Mouse (Mus musculus): ENCODE results near the gene Nxpe4. TPM values are rescaled to one million over a fixed set of nuclear protein-coding genes. Genes with fewer than 3 reads are reported as not detected.
A peak's percentile ranks its signal among the peaks of the same experiment; 100 is the strongest.
"Not testable (repeated sequence)": the region's sequence is repeated elsewhere in the genome, so short reads cannot be mapped to it uniquely, and the experiment has no call there.

Nxpe4 gene
- total RNA-seq, 2 experiments from 2014 or later: 10.4 to 11.2 TPM

DNA sequence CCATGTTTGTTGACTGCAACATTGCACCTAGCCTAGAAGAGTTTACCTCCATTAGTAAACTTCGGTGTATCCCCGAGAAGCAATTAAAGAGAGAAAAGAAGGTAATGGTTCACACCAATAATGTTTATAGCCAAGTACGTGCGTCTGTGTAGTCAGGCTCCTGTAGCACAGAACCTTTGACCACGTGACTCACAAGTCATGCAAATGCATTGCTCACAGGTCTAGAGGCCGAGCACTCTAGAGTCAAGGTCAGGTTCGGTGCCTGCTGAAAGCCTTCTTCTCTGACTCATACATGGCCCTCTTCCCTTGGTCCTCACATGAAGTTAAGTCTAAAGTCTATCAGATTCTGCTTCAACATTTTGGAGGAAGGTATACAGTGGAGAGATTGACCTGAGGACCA is 137.2 kb downstream of the Nxpe4 start:
- no peak for DNase-seq (ENCODE audit: low spot score in 2 of 2)
- intact Hi-C loops (cut with DNase I): no loop called here

DNA sequence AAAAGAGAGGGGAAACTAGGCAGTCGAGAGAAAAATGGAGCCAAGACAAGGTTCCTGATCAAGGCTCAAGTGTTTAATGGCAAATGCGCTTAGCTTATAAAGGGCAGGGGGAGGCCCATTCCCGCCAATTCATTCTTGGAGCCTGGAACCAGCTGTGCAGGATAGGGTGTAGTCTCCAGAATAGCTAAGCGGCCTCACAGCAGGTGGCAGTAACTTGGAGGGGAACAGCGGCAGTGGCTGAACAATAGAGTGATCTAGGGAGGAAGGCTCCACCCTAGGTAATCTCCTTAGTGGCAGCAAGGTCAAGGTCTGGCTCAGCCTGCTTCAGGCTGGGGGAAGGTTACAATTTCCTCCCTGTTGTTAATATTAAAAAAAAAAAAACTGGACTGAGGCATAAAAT is 141.7 kb downstream of the Nxpe4 start:
- not testable (repeated sequence) for DNase-seq (ENCODE audit: low spot score in 2 of 2)

DNA sequence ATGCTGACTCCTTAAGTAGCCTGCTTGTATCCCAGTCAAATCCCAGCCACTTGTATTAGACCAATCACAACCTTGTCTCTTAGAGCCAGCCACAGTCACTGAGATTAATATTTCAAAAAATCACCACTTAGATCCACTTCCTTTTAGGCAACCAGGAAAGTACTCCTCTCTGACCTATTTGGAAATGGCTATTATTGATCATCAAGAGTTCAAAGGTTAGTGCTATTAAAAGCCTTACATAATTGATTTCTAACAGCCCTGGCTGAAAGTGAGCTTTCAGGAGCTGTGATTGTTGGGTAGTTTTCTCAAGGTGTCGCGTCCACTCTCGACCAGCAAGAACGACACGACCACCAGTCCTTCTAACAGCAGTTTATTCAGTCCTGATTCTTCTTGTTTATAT is 149.4 kb downstream of the Nxpe4 start:
- DNase-seq (ENCODE audit: low spot score in 2 of 2): no peak
- intact Hi-C loops (cut with DNase I): no loop called here

More for the DNA sequence above, 141.7 kb downstream of the Nxpe4 start:
- intact Hi-C loops (cut with DNase I): loop anchor here (5.0 kb wide), 1 partner anchor 49 kb away; the partner anchor contains the start of gene Nxpe2

DNA sequence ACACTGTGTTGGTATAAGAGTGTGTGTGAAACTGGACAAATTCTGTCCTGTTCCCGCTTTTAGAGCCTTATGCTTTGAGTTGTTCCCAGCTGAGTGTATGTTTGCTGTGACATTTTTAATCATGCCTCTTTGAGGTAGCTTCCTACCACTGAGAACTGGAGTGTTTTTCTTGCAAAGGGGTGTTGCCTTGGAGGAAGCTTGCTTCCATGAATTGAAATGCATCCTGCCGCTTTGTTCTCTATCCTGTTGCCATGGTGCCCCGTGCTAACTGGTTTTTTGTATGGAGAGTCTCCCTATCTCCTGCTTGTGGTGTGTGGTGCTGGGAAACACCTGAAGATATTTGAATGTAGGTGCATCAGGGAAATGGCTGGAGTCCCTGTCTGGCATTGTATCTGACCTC is 152.4 kb downstream of the Nxpe4 start:
- intact Hi-C loops (cut with DNase I): no loop called here
- peak in 1 of 2 experiments; percentile 5 for DNase-seq (ENCODE audit: low spot score in 2 of 2)

DNA sequence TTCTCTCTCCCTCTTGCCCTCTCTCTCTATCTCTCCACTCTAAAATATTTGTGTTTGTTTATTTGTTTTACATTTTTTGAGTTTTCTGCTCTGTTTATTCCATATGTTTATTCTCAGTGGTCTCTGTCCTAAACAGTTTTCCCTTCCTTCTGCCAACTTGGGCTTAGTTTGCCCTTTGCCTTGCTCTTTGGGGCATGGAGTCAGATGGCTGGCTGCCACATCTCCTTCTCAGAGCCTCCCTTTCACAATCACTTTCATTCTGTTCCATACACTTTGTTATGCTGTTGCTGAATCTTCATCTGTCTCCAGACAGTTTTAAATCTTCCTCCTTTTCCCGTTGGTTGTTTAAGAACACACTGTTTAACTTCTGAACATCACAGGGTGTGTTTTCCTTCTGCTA is 154.0 kb downstream of the Nxpe4 start:
- intact Hi-C loops (cut with DNase I): no loop called here
- DNase-seq (ENCODE audit: low spot score in 2 of 2): no peak

DNA sequence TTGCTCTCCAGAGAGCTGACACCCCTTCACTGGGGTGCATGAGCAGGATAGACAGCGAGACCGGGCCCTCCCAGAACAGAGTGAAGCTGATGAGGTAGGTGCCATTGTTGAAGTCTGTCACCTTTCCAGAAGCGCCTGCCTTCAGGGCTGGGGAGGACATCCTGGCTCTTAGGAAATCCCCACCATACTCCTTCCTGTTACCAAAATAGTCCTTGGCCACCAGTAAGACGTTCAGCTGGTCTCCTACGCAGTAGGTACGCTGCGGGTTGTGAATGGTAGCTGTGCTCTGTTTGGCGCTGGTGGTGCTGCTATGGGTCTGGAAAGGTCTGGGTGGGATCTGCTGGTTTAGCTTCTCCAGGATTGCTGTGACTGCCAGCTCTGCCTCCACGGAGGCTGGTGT is 164.5 kb downstream of the Nxpe4 start:
- no peak for DNase-seq (ENCODE audit: low spot score in 2 of 2)
- intact Hi-C loops (cut with DNase I): no loop called here

DNA sequence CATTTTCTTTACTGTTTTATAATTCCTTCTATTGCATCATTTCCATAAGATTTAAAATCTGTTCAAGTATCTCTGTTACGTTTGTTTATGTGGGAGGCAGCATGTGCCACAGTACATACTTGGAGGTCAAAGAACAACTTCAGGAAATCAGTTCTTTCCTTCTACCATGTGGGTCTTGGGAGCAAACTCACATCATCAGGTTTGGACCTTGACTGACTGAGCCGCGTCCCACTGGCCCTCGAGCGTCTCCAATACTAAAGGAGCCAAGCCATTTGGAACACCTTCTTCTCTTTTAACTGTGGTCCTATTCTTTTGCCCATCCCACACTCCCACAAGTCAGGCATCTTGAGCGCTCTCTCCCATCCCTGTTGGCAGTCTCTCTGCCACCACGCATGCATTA is 167.8 kb downstream of the Nxpe4 start:
- no peak for DNase-seq (ENCODE audit: low spot score in 2 of 2)
- intact Hi-C loops (cut with DNase I): no loop called here

DNA sequence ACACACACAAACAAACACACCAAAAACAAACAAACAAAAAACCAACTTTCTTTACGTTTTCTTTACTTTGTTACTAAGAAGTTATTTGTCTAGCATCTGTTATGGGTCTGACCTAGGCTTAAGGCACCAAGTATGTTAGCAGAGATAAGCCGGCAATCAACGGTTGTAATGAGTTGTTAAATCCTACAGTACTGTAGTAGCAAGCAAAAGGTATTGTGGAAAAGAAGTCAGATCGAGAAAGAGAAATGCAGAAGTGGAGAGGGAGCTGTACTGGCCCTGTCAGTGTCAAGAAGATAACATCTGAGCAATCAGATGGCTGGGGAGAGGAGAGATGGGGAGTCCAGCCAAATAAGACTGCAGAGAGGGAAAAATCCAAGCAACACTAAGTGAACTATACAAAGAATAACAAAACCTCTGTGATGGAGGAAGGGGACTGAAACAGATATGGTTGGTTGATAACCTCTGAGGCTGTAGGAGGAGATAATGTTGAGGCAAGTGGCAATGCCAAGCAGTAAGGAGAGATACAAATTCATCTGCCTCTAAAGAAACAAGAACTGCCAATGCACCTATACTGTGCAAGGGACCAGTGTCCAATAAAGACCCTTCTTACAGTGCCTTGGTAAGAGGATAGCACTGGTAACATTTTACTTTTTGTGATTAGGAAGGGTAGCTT is 177.1 kb downstream of the Nxpe4 start:
- intact Hi-C loops (cut with DNase I): no loop called here
- no peak for DNase-seq (ENCODE audit: low spot score in 2 of 2)

DNA sequence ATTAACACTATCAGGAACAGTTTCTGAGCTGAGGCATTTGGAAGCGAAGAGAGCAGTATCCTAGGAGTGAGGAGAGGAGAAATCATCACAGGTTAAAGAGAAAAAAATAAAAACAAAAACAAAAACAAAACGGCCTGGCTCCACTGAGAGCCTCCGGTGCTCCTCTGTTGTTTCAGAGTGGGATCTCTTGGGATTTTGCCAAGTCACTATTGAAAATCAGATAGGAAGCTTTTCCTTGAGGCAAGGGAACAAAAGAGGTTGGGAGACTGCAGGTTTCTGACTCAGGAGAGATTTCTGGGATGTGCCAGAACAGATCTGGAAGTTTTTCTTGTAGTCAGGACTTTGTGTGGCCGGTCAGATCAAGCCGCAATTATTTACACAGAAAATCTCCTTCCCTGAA is 177.7 kb downstream of the Nxpe4 start:
- intact Hi-C loops (cut with DNase I): no loop called here
- DNase-seq (ENCODE audit: low spot score in 2 of 2): no peak

DNA sequence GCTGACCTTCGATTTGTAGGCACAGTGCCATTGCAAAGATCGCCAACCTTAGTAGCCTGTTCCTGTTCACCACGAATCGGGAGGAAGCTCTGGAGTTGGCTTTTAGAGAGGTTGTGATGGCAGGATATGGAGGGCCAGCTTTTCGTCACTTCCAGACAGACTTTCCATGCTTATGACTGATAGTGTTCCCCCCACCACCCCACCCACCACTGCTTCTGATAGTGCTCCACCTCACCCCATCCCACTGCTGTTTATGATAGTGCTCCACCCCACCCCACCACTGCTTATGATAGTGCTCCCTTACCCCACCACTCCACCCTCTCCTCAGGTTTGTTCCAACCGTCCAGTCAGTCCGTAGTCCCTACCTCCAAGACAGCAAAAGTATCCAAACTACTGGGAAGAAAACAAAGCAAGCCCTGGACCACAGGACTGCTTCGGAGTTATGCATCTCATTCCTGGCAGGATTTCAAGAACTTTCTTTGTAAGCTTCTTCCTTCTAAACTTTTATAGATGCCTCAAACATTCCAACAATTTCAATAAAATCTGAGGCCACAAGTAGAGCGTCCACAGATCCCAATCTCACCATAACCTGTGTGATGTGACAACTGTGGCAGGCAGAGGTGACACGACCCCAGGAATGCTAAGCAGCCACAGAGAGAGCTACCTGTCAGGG is 179.0 kb downstream of the Nxpe4 start:
- DNase-seq (ENCODE audit: low spot score in 2 of 2): no peak
- intact Hi-C loops (cut with DNase I): no loop called here

DNA sequence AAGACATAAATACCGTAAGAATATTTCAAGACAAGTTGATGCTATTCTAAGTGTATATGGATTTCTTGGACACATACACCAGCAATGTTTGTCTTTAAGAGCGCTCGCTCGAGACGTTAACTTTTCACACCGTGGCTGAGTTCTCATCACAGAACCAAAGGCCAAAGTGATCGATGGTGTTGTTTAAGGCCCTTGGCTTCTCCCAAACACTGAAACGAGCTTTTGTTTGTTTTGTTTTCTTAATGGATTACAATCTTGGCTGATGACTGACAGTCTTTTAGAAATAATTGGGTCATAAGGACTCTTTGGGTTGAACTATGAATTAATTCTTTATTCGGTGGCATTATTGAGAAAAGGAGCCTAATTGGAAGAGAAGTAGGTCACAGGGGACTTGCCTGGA is 183.6 kb downstream of the Nxpe4 start:
- intact Hi-C loops (cut with DNase I): no loop called here
- no peak for DNase-seq (ENCODE audit: low spot score in 2 of 2)

DNA sequence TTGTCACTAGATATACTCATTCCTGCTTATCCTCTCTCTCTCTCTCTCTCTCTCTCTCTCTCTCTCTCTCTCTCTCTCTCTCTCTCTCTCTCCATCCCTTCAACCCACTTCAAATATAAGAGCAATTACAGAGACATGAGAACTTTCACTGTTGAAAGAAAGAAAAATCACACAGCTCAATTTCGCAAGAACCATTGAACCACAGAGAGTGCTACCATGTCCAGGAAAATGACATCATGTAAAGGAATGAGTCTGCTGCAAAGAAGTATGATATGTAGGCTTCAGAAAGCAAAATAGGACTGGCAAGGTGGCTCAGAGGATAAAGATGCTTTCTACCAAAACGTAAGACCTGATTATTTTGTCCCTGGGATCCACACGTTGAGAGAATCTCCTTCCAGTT is 184.0 kb downstream of the Nxpe4 start:
- no peak for DNase-seq (ENCODE audit: low spot score in 2 of 2)
- intact Hi-C loops (cut with DNase I): no loop called here

DNA sequence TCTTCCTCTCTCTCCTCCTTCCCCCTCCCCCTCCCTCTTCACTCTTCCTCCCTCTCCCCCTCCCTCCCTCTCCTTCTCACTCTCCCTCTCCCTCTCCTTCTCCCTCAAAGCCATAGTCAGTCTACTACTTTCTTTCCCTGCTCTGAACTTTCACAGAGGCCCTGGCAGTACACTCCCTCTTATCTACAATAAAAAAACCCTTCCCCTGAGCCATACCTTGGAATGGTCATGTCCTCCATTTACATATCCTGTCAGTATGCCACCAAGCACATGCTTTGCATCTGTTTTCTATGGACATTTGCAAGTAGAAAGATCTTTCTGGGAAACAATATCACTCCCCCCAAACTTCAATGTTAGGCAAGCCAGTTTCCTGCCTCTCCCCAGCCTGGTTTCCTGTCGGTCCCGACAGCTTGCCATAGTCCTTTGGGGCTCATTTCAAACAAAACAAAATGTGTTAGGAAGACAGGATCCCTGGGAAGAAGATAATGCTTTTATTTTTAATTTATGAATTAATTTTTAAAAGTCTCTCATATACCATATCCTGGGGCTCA is 191.4 kb downstream of the Nxpe4 start, which contains the start of gene Nxpe2:
TSS of gene Nxpe2 (minus strand) at position 307 of the 551 bp plus-strand sequence.
- intact Hi-C loops (cut with DNase I): loop anchor here (5.0 kb wide), 1 partner anchor 51 kb away; no protein-coding TSS in a partner anchor
- no peak for DNase-seq (ENCODE audit: low spot score in 2 of 2)

DNA sequence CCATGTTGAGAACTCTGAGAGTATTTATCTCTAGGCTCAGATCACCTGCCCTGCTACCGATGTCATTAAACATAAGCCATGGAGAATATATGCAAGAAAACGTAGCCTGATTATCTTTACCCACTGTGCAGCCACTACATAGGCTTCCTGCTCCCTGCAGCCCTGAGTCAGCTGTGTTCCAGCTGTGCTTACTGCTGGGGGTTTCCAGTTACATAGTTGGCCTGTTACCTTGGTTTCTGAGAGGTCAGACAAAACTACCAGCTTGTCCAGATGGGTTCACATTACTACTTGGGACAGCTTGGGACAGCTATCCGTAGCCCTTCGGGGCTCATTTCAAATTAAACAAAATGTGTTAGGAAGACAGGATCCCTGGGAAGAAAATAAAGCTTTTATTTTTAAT is 192.3 kb downstream of the Nxpe4 start:
- intact Hi-C loops (cut with DNase I): loop anchor here (2.0 to 5.0 kb wide), 2 partner anchors 52 to 87 kb away; no protein-coding TSS in a partner anchor
- DNase-seq (ENCODE audit: low spot score in 2 of 2): no peak

DNA sequence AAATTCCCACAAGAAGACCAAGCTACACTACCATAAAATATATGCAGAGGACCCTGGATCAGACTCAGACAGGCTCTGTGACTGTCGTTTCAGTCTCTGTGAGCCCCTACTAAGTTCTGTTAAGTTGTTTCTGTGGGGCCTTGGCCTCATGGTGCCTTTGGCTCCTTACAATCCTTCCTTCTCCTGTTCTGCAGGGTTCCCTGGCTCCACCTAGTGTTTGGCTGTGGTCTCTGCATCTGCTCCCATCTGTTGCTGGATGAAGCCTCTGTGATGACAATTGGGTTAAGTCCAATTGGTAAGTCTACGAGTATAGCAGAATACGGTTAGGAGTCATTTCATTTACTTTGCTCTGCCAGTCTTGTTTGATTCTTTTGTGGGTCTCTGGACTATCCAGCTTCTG is 193.0 kb downstream of the Nxpe4 start:
- DNase-seq (ENCODE audit: low spot score in 2 of 2): peak; percentile 63 to 74
- intact Hi-C loops (cut with DNase I): loop anchor here (2.0 to 5.0 kb wide), 2 partner anchors 52 to 88 kb away; no protein-coding TSS in a partner anchor

DNA sequence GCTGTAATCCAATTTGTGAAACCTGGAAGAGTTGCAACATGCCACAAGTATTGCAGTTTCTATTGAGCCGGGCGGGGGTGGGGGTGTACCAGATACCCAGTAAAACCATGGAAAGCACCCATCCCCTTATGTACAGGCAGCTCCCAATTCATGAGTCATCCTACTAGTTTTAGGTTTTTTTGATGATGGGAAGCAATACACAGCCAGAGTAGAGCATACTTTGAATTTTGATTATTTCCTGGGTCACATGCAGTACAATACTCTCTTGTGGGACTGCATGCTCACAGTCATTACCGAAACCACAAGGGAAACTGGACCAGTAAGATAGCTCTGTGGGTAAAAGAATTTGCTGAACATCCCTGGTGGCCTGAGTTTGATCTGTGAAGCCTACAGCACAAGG is 195.3 kb downstream of the Nxpe4 start:
- no peak for DNase-seq (ENCODE audit: low spot score in 2 of 2)
- intact Hi-C loops (cut with DNase I): no loop called here

DNA sequence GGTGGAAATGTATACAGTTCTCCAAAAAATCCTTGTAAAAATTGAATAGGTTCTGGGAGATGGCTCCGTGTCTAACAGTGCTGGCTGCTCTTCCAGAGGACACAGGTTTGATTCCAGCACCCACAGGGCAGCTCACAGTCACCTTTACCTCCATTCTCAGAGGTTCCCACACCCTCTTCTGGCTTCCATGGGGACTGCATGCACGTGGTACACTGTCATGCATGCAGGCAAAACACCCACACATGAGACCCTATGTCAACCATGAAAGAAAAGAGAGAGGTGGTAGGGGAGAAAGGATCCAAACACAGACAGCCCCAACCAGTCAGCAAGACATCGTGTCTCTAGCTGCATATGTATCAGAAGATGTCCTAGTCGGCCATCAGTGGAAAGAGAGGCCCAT is 199.0 kb downstream of the Nxpe4 start:
- intact Hi-C loops (cut with DNase I): no loop called here

DNA sequence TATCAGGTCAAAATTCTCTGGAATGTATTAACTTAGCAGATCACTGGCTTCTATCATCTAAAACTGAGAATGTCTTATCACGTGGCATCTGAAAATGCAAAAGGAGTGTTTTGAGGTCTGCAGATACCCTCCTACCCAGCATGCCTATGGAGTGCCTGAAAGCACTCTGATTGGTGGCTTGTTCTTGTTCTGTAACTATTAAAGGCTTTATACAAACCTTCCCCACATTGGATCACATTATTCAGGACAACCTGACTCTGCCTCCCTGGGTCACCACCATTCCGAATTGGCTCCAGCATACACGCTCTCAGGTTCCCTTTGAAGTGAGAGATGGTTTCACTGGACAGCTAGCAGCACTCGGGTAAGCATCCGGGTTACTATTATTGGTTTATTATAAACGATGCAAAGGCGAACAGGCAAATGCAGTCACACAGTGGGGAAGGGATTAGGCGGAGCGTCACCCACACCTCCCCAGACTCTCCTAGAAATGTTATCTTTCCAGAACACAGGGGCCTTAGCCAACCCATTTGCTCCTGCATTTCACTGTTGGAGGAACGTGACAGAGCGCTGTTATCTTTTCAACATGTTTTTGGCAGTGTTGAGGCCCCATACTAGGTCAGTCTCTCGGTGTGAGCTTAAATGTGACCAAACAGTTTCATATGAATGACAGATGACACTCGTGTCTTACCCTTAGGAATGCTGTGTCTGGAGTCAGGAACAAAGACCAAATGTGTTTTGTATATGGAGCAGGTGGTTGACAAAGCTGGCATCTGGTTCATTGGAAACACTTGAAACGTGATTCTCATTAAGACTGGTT is 200.2 kb downstream of the Nxpe4 start:
- DNase-seq (ENCODE audit: low spot score in 2 of 2): no peak
- intact Hi-C loops (cut with DNase I): no loop called here

More for the DNA sequence above, 199.0 kb downstream of the Nxpe4 start:
- no peak for DNase-seq (ENCODE audit: low spot score in 2 of 2)

DNA sequence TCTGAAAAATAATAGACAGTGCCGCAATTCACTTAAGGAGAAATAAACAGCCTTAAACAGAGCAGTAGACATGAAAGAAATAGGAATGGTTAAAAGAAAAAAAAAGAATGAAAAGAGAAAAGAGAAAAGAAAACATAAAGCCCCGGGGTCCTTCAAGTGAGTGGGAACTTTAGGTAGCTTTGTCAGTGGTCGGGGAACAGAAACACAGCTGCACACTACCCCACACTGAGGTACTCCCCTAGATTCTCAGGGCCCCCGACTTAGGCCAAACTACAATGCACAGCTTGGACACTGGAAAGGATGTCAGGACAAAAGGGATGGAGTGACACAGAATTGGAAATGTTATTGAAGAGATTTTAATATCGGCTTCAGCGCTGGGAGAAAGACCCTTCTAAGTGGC is 200.9 kb downstream of the Nxpe4 start:
- no peak for DNase-seq (ENCODE audit: low spot score in 2 of 2)
- intact Hi-C loops (cut with DNase I): no loop called here

DNA sequence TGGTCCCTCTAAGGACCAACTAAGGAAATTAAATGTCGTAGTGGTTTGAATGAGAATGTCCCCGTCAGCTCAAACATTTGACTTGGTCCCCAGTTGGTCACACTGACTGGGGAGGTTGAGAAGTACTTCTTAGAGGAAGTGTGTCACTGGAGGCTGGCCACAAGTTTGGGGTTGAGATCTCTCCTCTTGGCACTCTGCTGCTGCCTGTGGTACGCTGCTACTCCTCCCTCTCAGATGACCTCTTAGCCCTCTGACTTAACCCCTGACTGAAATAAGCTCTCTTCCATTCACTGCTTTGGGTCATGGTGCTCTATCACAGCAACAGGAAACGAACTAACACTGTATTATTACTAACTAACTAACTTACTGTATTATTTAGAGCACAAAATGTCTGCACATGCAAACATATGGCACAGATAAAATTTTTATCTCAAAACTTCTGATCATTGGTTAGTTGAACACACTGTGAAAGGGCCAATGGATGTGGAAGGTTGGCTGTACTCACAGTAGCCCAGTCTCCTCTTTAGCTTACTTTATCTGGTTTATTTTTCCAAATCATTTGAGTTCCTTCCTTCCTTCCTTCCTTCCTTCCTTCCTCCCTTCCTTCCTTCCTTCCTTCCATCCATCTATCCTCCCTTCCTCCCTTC is 211.5 kb downstream of the Nxpe4 start:
- intact Hi-C loops (cut with DNase I): no loop called here

More for the DNA sequence above, 211.5 kb downstream of the Nxpe4 start:
- no peak for DNase-seq (ENCODE audit: low spot score in 2 of 2)

All from left cerebral cortex, postnatal 36 days (tissue).